Mouse (Mus musculus): ENCODE results near the gene Epha1.

Gene Epha1

DNA sequence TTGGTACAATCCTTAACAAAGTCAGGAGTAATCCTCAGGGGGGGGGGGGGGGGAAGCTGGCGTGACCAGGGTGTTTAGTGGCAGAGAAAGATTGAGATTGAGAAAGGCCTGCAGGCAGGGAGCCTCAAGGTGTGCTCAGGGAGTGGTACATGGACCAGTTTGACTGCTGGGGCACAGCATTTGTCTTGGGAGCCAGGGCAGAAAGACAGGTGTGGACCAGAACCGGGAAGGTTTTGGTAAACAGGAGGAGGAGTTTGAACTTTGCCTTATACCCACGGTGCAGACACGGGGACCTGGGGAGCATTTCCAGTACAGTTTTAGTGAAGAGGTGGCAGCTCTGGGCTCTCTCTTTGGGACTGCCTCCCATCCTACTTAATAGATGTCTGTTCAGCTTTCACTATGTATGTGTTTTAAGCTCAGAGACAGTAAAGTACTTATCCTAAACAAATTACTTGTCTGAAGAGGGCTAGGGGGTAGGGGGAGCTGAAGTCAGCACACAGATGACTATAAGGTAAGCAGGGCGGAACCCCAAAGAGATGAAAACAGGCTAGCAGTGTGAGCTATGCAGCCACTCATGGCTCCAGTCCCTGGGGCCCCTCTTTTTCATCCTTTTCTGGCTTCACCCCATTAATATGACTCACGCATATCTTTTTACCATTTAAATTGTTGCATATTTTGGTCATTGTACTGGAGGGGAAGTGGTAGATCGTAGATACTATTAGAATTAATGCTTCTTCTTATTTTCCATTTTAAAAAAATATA lies 782 bp upstream of the Epha1 start:
- no peak for DNase-seq

DNA sequence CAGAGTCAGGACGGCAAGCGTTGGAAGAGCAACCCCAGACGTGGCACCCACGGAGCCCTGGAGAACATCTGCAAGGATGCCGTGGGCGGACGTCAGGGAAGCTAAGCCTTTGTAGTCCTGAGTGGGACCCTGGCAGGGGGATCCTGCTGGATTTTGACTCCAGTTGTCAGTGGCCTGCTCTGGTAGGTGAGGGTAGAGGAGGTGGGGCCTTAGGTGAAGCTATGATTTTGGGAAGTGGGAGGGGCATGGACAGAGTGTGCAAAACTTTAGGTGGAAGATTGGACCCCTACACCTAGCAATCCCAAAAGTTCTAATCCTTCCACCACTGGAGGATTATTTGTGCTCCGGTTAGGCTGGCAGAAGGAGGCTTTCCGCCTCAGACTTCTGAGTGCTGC lies 650 bp downstream of the Epha1 start:
- peak in 1 of 2 experiments; percentile 31 for DNase-seq

DNA sequence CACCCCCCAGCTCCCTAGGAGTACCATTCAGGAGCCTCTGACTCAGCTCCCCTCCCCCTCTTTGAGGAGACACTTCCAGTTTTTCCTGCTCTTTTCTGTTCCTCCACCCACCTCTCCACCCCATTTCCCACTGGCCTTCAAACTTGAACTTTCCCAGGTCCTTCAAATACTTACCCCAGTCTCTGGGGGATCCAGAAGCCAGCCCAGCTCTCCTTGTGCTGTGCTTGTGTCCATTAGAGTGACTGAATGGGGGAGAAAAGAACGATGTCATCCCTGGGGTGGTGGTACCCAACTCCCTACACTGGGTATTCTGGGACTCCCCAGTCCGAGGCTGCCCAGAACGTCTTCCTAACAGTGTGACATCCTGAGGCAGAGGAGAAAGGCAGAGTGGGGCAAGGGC lies 1.1 kb downstream of the Epha1 start:
- DNase-seq: no peak

DNA sequence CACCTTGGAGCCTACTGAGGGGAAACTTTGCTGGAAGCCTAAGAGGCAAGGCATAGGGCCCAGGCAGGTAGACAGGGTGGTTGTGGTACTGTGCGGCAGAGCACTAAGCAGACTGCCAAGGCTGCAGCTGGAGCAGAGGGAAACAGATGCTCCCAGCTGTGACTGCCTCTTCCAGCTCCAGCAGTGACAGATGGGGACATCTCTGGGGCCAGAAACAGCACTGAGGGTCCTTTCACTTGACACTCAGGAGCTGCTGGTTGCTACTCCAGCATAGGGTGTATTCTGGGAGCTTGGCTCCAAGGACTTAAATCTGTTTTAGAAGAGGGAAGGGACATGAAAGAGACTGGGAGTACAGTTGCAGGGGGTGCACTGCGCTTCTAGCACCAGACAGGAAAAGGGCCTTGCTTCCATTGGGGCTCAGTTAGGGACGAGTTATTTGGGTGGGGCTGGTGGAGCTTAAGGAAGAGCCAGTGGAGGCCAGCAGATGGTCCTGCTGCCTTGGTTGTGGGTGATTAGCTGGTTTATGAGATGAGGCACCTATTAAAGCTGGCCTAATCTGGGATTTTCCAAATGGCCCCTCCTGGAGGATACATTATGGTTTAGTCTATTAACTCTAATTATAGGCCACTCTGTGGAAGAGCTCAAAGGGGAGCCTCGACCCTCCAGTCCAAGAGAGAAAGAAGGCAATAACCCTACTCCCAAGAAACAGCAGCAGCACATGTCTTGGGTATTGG lies 2.3 kb downstream of the Epha1 start:
- peak; percentile 60 to 87 for DNase-seq

DNA sequence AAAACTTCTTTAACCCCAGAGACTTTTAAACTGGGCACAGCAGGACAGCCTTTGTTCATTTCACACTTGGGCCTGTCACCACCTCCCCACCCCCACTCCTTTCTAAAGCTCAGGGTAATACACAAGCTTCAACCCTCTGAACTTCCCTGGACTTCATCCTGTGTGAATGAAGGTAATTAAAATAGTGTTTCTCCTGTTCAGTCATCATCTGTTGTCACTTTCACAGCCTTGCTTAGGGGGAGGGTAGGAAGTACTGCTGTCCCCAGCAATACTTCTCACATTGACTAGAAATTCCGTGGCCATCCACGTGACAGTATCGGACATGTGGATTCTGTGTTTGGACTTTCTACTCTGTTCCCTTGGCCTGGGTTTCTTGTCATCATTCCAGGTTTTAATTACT lies 3.2 kb downstream of the Epha1 start:
- DNase-seq: peak in 1 of 2 experiments; percentile 67

DNA sequence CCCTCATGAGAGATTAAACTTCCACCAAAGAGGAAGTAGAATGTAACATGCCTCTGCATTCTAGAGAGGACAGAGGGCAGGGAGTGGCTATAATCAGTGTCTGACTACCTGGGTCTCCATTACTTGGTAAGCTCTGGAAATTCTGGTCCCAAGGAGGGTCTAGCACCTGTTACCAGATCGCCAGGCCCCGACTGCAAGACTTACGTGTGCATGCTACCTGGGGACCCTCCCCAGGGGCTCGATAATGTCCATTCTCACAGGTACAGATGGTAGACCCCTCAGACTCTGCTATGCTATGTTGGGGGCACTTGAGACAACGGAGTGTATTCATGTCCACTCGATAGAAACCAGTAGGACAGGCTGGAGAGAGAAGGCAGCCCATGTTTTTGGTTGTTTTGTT lies 7.9 kb downstream of the Epha1 start:
- DNase-seq: no peak

DNA sequence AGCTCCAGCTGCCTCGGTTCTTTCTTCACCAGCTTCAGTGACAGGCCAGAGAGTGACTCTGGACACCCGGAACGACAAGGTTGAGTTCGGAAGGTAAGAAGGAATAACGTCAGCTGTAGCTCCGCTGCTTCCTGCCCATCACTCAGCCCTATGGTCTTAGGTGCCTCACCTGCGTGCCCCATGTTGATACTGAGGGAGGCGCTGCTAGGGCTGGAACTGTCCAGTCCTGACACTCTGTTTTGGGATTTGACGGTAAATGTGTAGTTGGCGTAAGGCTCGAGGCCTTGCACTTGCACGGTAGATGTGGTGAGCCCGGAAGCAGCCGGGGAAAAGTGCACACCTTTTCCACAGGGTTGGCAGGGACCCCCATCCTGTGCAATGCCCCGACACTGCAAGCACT lies 8.5 kb downstream of the Epha1 start:
- no peak for DNase-seq

DNA sequence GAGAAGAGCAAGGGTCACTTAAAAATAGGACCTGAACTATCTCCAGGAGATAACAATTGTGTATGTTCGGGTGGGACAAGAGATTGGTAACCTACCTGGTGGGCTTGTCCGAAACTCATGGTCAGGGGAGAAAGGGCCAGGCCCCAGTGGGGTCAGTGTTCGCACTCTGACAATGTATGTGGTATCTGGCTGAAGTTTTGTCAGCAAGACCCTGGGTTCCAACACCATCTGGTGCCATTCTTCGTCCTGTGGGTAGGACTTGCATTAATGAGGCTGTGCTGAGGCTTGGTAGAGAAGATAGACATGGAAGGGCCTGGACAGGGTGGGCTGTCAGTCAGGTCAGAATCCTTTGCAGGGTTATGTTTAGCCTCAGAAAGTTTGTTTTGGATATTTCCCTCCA lies 9.0 kb downstream of the Epha1 start:
- no peak for DNase-seq

DNA sequence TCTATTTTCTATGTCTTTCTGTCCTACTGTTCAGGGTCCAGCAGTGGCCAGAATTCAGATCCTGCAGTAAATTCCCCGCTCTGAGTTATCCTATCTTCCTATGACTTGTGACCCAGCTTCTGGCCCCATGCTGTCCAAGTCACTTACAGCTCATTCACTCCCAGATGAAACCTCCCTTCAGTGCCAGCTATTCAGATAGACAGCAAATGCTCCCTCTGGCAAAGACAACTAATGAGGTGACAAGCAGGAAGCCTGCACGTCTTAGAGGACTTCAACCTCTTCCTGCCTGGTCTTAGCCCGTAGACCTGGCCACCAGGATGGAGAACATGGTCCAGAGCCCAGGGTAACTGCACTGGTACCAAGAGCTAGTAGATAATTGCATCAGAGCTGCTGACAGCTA lies 10.1 kb downstream of the Epha1 start:
- DNase-seq: peak; percentile 64 to 86

DNA sequence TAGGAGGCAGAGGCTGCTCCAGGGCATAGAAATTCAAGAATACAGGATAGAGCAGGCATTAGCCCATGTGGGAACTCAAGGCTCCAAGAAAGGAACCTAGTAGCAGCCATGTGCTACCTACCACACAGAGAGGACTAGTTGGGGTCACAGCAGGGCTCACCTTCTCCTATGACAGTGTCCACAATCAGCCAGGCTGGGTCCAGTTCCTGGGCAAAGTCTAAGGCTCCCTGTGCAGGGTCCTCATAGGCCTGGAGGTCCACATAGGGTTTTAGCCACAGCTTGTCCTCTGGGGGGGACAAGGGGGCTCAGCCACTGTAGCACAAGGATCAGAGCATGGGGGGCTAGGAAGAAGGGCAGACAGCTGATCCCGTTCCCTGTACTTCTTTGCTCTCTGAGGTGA lies 10.6 kb downstream of the Epha1 start:
- DNase-seq: peak in 1 of 2 experiments; percentile 32

DNA sequence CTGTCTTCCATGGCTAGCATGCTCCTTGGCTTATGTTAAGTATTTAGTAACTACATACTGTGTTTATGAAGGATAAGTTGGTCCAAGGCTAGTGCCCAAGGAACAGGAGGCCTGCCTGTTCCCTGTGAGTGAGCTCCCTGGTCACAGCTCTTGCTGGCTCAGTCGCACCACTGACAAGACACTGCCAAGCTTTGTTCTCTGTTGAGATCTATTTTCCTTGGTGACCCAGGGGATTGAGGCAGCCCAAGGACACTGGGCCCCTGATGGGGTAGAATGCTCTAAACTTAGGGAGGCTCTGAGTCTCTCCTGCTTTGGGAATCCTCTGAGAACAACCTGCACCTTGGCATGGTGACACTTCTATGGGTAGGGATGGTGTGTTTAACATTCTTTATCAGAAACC lies 11.0 kb downstream of the Epha1 start:
- peak in 1 of 2 experiments; percentile 49 for DNase-seq

DNA sequence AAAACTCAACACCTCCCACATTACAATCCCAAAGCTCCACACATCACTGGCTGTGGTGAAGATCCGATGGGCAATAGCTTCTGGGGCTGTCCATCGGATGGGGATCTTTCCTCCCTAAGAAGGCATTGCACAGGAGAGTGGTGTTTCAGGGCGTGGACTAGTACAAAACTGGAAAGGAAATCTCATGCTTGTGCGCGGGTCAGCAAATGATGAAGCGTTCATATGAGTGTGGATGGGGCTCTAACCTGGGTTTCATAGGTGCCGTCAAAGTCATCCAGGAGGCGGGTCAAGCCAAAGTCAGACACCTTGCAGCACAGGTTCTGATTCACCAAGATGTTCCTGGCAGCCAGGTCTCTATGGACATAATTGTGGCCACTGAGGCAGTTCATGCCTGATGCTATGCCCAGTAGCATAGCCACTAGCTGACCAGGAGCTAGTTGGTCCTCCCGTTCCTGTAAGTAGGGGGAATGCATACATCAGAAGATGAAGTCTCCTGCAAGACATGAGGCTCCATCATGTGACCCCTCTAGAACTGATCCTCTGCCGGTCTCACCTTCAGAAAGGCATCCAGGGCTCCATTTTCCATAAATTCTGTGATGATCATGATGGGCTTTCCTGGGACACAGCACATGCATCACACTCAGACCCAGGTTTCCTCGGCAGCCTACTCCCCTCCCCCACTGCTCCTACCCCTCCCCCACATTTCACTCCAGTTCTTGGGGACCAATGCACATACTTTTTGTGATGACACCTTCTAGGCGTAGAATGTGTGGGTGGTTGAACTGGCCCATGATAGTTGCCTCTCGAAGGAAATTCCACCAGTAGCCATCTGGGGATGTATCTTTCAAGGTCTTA lies 11.8 kb downstream of the Epha1 start:
- DNase-seq: no peak

DNA sequence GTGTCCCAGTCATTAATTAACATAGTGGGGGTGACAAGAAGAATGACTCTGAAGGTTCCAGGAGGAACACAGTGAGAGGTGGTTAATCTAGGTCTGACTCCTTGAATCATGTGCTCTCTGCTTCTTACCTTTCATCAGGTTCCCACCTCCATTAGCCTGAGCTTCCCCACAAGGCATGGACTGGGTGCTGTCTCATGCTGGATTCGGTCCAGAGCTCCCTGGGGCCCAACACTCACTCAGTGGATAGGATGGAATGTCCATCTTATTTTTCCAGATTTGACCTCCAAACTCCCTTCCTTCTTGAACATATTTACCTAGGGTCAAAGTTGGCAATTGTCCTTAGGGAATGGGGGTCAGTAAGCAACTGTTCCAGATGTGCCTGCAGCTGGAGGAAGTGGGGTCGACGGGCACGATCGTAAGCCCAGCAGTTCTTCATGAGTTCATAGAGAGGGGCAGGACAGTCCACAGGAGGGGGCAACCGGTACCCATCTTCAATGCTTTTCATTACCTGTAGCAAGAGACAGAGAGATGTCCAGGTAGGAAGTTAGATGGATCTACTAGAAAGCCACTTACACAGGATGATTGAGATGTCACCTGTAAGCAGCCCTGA lies 12.7 kb downstream of the Epha1 start:
- no peak for DNase-seq

DNA sequence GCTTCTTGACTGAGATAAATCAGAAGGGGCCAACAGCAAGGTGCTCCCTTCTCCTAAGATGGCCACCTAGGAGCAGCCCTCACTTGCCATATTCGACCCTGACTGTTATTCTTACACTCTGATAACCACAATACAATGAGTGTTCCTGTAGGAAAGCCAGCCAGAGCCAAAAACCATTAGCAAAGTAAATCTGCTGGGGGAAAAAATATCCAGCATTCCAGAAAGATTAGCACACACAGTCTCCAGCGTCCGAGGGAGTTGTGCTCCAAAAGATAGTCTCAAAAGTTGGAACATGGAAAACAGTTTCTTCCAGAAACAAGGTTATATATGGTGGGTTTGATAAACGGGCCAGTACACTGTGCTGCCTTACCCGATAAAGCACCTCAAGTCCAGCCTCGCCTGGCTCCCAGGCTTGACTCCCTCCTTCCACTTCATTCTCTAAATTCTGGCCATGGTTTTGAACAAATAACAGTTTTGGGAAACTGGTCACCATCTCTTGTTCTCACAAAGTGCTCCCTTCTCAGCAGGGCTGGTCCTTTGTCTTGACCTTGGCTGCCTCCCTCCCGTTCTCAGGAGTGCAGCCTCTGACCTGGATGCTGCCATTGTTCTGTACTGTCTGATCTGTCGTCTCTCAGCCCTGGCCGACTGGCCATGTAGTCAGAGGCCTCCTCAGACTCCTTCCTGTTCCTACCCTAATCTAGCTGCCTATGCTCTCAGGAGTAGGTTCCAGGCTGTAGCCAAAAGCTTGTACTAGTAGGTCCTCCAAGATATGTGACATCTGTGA lies 13.5 kb downstream of the Epha1 start:
- DNase-seq: no peak

DNA sequence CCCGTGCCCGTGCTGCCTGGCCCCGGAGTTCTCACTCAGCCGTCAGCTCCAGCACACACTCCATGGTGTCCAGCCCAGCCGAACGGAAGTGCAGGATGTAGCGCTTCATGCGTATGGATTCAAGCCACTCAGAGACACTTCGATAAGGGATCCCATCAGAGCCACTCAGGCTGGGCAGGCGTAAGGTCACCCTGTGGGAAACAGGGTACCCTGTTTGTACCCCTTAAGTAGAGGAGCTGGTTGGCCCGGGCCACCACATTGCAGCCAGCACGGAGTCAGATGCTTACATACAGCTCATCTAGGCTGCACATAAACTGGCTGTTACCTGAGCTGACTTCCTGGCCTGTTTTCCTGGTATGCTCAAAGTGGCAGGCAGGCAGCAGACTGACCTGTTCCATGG lies 14.2 kb downstream of the Epha1 start:
- peak in 1 of 2 experiments; percentile 42 for DNase-seq

DNA sequence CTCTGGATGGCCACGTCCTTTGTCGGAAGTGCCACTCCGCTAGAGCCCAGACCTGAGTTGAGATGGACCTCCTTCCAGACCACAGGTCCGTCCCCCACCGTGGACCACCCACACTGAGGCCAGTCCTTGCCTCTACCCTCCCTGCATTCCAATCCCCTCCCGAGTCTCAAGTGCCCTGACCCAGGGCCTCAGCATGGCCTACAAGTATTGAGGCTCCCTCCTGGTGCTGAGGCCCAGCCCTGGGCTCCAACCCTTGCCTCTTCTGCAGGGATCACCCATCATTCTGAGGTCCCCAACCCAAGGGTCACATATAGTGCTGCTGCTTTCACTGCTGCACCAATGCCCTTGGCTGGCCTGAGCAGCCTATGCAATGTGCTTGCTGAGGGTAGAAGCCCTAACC lies 15.2 kb downstream of the Epha1 start:
- no peak for DNase-seq

DNA sequence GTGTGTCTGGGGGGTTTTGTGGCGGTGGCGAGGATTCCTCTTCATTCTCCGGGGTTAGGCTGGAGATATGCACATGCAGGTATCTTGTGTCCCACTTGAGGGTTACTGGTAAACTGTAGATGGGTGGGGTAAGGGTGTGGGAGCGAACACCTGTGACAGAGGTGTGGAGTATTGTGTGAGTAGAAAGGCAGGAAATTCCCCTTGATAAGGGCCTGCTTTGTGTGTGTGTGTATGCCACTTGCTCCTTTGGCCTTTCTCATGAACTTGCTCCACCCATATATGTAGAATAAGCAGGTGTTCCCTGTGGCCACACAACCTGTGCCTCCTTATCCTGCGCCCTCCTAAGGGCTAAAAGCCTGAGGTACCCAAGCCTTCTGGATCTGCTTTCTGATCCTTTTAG lies 16.2 kb downstream of the Epha1 start:
- DNase-seq: no peak

DNA sequence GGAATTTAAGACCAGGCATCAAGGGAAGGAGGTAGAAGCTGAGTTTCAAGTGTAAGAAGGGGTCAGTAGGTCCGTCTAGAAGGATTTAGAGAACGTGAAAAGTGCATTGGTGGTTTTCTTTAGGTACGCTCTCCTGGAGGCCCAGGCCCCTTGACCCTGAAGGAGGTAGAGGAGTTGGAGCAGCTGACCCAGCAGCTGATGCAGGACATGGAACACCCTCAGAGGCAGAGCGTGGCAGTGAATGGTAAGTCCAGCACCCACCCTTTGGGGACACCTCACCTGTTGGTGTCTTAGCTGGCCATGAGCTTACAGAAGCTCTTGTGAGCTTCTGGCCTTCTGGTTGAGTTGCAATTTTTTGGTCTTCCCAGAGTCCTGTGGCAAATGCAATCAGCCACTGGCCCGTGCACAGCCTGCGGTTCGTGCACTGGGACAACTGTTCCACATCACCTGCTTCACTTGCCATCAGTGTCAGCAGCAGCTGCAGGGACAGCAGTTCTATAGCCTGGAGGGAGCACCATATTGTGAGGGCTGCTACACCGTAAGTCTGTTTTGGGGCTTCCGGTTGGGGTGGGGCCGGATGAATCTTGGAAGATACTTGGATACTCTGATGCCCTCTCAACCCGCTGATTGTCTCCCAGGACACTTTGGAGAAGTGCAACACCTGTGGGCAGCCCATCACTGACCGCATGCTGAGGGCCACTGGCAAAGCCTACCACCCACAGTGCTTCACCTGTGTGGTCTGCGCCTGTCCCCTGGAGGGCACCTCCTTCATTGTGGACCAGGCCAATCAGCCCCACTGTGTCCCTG lies 17.1 kb downstream of the Epha1 start:
- no peak for DNase-seq

DNA sequence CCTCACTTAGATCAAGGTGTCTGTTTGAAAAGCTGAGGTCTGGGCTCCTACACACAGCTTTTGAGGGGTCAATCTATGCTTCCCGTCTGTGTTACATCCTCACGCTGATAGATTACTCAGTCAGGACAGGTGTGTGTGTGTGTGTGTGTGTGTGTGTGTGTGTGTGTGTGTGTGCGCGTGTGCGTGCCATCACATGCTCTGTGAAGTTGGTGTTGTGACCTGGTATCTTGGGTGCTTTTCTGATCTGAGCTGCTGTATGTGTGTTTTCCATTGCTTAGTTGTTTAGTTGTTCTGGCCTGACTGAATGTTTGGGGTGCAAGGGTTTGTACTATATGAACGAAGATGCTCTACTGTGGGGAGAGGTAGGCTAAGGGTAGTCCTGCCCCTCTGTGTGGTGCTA lies 17.7 kb downstream of the Epha1 start:
- DNase-seq: no peak

DNA sequence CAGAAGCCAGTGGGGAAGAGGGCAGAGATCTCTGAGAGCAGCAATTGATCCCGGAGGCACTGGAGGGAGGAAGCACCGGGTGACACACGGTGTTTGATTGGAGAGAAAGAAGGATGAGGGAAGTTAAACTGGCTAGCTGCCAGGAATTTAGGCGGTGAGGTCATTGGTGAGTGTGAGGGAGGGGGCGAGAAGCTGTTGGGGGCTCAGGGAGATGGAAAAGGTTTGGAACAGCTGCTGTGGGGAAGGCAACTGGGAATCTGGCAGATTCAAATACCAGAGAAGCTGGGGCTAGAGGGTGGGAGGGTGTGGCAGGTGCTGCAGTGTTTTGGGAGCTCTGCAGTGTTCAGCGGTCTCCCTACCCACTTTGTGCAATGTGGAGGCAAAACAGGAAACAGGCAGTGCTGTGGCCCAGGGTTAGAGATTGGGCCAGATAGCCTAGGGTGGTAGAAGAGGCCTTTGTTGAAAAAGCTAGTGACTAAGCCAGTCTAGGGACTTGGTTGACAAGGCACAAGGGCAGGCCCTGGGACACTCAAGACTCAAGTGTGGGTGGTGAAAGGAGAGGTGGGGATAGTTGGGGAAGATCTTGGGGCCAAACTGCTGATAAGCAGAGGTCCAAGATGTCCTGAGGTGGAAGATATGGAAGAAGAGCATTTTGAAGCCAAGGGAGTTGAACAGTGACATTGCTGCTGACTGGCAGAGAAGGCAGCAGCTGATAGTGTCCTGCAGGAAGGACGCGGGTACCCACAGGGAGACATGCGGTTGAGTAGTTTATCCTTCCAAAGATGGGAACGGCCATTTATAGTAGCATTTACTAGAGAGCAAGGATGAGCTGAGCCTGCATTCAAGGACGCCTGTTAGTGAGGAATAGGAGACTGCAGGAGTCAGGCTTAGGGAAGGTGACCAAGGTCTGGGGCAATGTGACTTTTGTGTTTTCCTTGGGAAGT lies 18.7 kb downstream of the Epha1 start:
- peak; percentile 61 to 62 for DNase-seq

All from lung, postnatal 4 days (tissue).